Mouse (Mus musculus): ENCODE measurements around the gene Wdr5. TPM values are rescaled to one million over a fixed set of nuclear protein-coding genes. Genes with fewer than 3 reads are reported as not detected.

Wdr5 gene
- polyA plus RNA-seq, 1 experiment from 2014 or later = 51.4 TPM

DNA sequence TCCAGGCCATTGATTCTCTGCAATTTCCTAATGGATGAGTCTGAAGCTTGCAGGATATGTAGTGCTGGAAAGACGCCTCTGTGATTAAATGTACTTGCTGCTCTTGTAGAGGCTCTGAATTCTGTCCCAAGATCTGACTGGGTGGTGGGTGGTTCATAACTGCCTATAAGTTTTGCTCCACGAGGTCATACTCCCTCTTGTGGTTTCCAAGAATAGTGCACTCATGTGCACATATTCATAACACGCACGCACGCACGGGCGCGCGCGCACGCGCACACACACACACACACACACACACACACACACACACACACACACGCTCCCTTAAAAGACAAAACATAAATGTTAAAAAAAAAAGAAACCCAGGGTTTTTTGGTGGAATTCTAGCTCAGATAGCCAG lies 69.6 kb downstream of the Wdr5 start:
- 92% methylated on average over 13 of the region's 13 CpGs for WGBS
- peaks cover 8% of the 10 kb centered on the region for H3K4me1 ChIP-seq

More for the DNA sequence above, 69.6 kb downstream of the Wdr5 start:
- ATAC-seq (ENCODE audit: low FRiP score) = no peak
- Histone ChIP-seq H3K9ac (no peak overlapping the region), H3K4me3 (no peak overlapping the region), H3K36me3 (no peaks in the 10 kb centered on the region), H3K27me3 (0 out of 2 replicates have a peak, but pooled peaks cover 3% of the 10 kb centered on the region), H3K4me2 (replicated peaks) (no peak overlapping the region), H3K9me3 (replicated peaks) (no peaks in the 10 kb centered on the region), H3K27ac (no peak overlapping the region)

Other genes with a start within 250 kb of the Wdr5 start
- gene Vav2, start 88.1 kb upstream of the Wdr5 start, polyA plus RNA-seq (2016; fragmentation: Nextera tagmentation; extraction: Ambion mirVana) = 23.0 and 23.6 TPM in 2 replicates
- 18.9 and 19.3 TPM in 2 replicates for gene Brd3os, start 72.8 kb upstream of the Wdr5 start, polyA plus RNA-seq (2016; fragmentation: Nextera tagmentation; extraction: Ambion mirVana)
- 134 and 141 TPM in 2 replicates for gene Brd3, start 7.5 kb upstream of the Wdr5 start, polyA plus RNA-seq (2016; fragmentation: Nextera tagmentation; extraction: Ambion mirVana)
- gene Rxra, start 161.3 kb downstream of the Wdr5 start, polyA plus RNA-seq (2016; fragmentation: Nextera tagmentation; extraction: Ambion mirVana) = 11.1 and 11.2 TPM in 2 replicates